Mouse (Mus musculus) lung, postnatal 0 days (tissue): ENCODE data around the gene Erg.

Experiments used
- CTCF ChIP-seq: IDR thresholded peaks from 2 replicates; pipeline ENCODE4 v1.5.1; 2016; ENCODE audit warnings: antibody characterized with exemption, mild to moderate bottlenecking
- EP300 ChIP-seq: IDR thresholded peaks from 2 replicates; pipeline ENCODE4 v1.6.1; 2016; ENCODE audit warnings: antibody characterized with exemption, mild to moderate bottlenecking, control low read depth

- no peak for TF ChIP-seq CTCF
- no peak for TF ChIP-seq EP300
These were observed 184.5 kb downstream of the Erg start for GRCm38 (mm10) chr16:95401869-95402268.
